Mouse (Mus musculus): Measurements from ENCODE around the gene Uqcr11.

Uqcr11 gene

GRCm38 (mm10) chr10:80406684-80407501 is at the start of gene Uqcr11:
TSS of gene Uqcr11 (minus strand) at chr10:80406830.
- DNase-seq (ENCODE audit: low spot score) = peak; percentile 70

GRCm38 (mm10) chr10:80455697-80456096 is 49.1 kb upstream of the Uqcr11 start:
- no peak for DNase-seq (ENCODE audit: low spot score)

- DNase-seq (ENCODE audit: low spot score) = no peak
Observed at GRCm38 (mm10) chr10:80454781-80455180, 48.2 kb upstream of the Uqcr11 start.

DNA sequence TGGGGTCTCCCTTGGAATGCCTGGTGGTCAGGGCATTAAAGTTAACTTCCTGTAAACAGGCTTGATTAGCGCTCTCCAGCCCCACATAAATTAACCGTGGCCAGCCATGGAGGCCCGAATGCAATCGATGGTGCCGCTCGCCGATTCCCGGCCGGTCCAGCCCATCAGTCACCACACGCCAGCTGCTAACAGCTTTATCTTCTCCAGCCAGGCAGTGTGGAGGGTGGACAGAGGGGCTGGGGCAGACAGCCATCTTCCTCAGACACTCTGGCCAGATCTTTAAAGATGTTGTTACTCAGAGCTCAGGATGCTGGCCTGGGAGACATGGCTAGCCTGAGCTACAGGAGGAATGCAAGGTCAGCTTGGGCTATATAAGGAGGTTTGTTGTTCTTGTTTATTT is 47.0 kb upstream of the Uqcr11 start:
- DNase-seq (ENCODE audit: low spot score) = no peak

- DNase-seq (ENCODE audit: low spot score) = no peak
Observed at GRCm38 (mm10) chr10:80450599-80450998, 44.0 kb upstream of the Uqcr11 start.

DNA sequence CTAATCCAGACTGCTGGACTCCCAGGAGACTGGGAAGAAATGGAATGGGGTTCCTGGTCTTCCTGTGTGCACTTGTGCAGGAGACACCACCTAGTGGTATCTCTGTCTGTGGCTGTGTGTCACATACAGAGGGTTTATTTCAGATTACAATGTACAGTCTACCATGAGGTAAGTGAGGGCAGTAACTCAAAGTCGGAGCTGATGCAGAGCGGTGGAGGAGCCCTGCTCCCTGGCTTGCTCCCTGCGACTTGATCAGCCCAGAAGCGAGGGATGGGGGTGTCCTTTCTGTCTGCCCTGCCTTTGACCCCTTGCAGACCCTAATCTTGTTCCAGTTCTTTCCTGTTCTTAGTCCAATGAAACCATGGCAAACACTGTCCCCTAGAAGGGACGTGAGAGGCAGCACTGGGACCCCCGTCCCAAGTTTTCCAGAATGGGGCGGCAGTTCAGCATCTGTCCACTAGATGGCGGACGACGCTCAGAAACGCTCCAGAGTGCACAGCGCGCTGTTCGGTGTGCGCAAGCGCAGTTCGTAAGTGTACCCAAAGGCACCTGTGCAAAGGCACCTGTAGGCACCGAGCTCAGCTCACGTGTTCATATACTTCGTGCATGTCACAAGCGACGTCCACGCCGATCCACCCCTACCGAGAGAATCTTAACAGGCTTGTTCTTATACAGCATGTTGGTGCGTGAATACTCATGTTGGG is 39.4 kb upstream of the Uqcr11 start:
- peak; percentile 61 for DNase-seq (ENCODE audit: low spot score)

DNA sequence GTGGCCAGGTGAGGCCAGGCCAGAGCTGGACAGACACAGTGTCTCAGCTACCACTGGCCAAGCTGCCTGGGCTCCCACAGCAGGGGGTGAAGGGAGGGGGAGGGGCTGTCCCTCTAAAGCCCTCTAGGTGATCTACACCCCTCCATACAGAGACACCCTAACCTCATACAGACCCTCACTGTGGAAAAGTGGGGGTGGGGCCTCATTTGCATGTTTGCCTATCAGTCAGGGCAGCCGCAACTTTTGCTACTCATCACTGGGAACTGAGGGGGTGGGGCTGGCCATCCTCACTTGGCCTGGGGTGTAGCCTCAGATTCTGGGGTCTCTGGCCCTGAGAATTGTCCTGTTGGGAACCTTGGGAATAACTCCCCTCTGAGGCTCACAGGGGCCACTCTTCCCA is 38.4 kb upstream of the Uqcr11 start:
- DNase-seq (ENCODE audit: low spot score) = no peak

DNA sequence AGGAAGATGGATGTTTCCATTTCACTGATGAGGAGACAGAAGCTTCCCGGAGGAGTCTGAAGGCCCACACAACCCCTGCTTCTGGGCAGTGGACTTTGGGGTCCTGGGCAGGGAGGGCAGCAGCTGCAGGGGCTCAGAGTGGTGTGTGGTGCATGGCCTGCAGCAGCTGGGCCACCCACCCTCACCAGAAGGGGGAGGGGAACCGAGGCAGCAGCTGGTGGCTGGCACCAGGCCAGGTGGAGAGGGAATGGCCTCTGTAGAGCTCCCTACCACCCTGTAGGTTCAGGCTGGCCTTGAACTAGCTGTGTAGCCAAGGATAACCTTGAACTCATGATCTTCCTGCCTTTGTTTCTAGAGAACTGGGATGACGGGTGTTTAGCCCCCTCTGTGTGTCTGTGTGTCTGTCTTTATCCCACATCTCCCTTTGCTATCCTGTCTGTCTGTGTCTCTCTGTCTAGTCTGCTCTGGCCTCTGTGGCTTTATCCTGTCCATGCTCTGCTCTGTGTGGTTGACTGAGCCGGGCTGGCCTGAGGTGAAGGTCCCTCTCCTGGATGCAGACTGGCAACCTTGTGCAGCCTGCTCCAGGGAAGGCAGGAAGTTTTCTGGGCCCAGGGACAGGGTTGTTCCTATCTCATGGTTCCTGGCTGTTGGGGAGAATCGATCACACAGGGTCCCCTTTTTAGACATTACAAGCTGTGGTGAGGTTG is 37.9 kb upstream of the Uqcr11 start:
- no peak for DNase-seq (ENCODE audit: low spot score)

GRCm38 (mm10) chr10:80443575-80444278 is 37.1 kb upstream of the Uqcr11 start:
- no peak for DNase-seq (ENCODE audit: low spot score)

DNA sequence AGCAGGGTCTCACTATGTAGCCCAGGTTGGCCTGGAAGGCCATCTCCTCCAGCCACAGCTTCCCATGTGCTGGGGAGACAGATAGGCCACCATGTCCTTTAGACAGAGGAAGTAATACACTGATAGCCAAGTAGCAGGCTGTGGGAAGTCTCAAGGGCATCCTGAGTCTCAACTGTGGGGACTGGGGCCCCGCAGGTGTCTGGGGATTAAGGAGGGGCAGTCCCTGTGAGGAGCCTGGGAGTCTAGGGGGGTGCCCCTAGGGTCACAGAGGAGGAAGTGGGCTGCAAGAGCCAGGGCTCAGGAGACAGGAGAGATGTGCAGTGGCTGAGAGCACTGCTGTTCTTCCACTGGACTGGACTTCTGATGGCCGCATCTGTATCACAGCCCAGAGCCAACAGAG is 36.4 kb upstream of the Uqcr11 start:
- no peak for DNase-seq (ENCODE audit: low spot score)

- DNase-seq (ENCODE audit: low spot score) = no peak
Observed at GRCm38 (mm10) chr10:80441598-80441997, 35.0 kb upstream of the Uqcr11 start.

DNA sequence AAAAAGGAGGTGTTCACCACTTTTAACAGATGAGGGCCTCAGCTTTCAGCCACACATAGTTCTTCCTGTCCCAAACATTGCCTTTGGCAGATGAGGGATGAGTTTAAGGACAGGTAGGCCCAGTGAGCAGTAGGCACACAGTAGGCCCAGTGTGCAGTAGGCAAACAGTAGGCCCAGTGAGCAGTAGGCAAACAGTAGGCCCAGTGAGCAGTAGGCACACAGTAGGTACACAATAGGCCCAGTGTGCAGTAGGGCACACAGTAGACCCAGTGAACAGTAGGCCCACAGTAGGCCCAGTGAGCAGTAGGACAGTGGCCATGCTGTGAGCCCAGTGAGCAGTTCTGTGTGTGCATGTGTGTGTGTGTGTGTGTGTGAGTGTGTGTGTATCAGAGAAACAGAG is 33.4 kb upstream of the Uqcr11 start:
- no peak for DNase-seq (ENCODE audit: low spot score)

DNA sequence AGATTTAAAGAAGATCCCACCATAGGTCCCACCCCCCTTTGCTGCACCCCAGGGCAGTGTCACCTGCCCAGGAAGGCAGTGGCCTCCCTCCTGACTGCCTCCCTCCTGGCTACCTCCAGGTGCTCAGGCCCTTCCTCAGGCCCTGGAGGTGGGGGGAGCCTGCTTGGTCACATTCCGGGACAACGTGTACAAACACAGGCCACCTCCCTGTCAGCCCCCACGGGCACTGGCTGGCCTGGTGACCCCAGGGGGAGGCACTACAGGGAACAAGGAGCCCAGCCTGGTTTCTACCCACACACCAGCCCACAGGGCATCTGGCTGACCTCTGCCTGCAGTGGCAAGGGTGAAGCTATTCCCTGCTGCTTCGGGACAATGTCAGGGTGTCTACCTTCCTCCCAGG is 31.3 kb upstream of the Uqcr11 start:
- DNase-seq (ENCODE audit: low spot score) = no peak

DNA sequence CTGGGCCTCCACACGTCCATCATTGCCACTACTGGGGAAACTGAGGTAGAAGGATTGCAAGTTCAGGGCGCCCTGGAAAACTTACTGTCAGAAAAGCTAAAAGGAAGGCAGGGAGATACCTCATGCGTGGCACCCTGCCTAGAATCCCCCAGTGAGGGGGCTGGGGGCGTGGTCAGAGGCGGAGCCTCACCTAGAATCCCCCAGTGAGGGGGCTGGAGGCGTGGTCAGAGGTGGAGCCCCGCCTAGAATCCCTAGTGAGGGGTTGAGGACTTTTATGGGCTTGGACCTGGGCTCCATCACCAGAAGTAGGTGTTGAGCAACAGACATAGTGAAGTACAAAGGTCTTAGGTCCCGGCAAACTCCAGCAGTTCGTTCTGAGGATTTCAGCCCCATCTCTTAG is 29.6 kb upstream of the Uqcr11 start:
- DNase-seq (ENCODE audit: low spot score) = peak; percentile 29

- no peak for DNase-seq (ENCODE audit: low spot score)
Observed at GRCm38 (mm10) chr10:80435764-80436163, 29.1 kb upstream of the Uqcr11 start.

DNA sequence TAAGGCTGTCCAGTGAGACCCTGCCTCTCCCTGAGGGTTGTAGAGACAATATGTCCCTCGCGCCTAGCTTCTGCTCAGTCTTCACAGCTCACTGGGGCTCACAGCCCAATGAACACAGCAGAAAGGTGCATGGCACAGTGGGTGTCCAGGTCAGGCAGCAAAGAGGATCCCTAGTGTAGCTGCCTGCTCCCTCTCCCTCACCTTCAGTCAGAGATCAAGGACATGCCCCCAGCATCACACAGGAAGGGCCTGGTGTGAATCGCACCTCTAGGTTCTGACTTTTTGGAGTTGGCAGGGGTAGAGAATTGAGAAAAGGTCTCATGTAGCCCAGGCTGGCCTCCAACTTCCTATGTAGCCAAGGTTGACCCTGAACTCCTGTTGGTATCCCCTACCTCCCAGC is 28.2 kb upstream of the Uqcr11 start:
- DNase-seq (ENCODE audit: low spot score) = no peak

DNA sequence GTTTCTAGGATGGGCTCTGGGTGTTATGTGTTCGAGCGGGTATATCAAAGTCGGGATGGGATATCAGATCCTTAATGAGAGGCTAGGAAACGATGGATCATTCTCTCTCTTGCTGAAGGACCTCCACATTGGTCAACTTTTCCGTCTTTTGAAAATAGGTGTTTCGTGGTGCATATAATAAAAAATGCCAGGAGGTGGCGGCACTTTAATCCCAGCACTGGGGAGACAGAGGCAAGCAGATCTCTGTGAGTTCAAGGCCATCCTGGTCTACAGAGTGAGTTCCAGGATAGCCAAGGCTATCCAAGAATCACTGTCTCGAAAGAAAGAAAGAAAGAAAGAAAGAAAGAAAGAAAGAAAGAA is 27.6 kb upstream of the Uqcr11 start:
- no peak for DNase-seq (ENCODE audit: low spot score)

DNA sequence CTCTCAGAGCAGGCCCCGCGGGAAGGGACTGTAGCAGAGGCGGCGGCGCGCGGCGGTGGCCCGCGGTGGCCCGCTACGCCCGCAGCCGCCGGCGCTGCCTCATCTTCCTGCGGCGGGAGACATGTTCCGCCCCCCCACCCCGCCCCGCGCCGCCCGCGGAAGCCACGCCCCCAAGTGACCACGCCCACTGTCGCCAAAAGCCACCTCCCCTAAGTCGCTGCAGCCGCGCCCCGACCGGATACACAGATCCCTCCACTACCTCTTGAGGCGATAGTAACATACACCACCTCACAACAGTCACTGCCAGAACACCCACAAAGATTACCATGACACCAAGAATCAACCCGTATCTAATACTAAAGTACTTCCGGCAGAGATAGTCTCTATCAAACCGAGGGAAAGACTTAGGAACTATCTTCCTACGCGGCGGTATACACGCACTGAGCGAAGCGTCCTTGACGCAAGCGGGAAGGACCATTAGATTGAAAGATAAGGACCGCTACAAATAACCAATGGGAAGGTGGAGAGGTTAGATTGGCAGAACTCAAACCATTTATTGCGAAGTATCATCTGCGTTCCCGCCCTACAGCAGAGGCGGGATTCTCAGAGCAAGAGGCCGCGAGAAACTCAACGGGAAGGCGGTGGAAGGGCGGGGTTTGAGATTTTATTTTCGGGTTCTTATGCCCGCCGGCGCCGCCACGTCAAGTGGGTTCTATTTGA is 27.0 kb upstream of the Uqcr11 start, which contains the start of gene Tcf3:
Tcf3 (minus strand) TSS at position 135 of the 720 bp plus-strand sequence.
- peak; percentile 87 for DNase-seq (ENCODE audit: low spot score)

GRCm38 (mm10) chr10:80432936-80433512 is 26.4 kb upstream of the Uqcr11 start:
- peak; percentile 45 for DNase-seq (ENCODE audit: low spot score)

DNA sequence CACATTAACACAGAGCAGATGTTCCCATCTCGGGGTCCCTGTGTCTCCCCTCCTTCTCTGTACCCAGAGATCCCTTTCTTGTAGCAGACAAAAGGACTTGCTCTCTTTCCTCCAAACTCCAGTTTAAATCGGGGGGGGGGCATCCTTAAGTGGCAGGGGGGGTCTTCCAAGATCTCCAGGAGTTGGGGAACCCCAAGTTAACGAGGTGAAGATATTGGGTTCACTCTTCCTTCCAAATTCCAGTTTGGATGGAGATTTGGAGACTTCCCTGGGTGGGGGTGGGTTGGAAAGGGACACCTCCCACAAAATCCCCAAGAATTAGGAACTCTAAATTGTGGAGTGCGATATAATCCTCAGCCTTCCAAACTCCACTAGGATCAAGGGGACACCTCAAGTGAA is 25.8 kb upstream of the Uqcr11 start:
- DNase-seq (ENCODE audit: low spot score) = no peak
